ENCODE assay signal across 23 mouse cellular contexts in the genomic region with DNA sequence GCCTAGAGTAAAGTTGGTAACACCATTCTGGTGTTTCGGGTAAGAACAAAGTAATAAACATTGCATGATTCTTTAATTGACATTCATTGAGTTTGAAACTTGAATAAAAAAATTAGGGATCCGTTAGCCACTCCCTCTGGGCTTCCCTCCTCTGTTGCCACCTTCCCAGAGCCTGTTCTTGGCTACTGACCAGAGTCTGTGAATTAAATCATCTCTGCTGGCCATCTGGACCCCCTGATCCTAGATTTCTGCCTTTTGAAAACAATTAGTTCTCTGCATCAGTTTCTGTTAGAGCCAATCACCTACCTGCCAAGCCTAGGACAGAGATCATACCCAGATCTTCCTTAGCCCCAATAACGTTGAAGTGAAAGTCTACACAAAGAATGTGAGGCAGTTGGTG.
DNase-seq lines count a peak whose midpoint lies in the region; ATAC-seq and TF ChIP-seq lines count a peak whose summit lies in the region.
"Had no signal": no experiment of that assay in that cellular context is flagged by ENCODE, and none has a peak within 500 bp of the region (broad histone marks: within the 10 kb centered on the region; RNA-seq: fewer than 3 reads in every experiment).

No protein-coding gene starts in this region.

- no peak overlapping the region for H3K27ac ChIP-seq in hindbrain, embryonic 16.5 days (ENCODE audit: low read depth, low read length)
- H3K27ac ChIP-seq in hindbrain, embryonic 14.5 days, result no peak overlapping the region
- H3K27ac ChIP-seq in midbrain, postnatal 0 days (ENCODE audit: low read depth, low read length), result no peak overlapping the region
- no peak overlapping the region for H3K27ac ChIP-seq in midbrain, embryonic 16.5 days (ENCODE audit: low read length)
- H3K27ac ChIP-seq: embryonic facial prominence, embryonic 12.5 days; embryonic facial prominence, embryonic 15.5 days; forebrain, embryonic 12.5 days; heart, adult 2 months; heart, embryonic 10.5 days; heart, embryonic 13.5 days; hindbrain, embryonic 12.5 days had no signal

- no peaks in the 10 kb centered on the region for H3K27me3 ChIP-seq in hindbrain, embryonic 16.5 days (replicated peaks; ENCODE audit: control insufficient read depth, insufficient read depth, low read length)
- no peaks in the 10 kb centered on the region for H3K27me3 ChIP-seq in hindbrain, embryonic 14.5 days (ENCODE audit: control insufficient read depth, insufficient read depth, low read length)
- H3K27me3 ChIP-seq in midbrain, postnatal 0 days (ENCODE audit: insufficient read depth, low read length), result no peaks in the 10 kb centered on the region
- no peaks in the 10 kb centered on the region for H3K27me3 ChIP-seq in midbrain, embryonic 16.5 days (ENCODE audit: control insufficient read depth, insufficient read depth, low read depth, low read length)
- H3K27me3 ChIP-seq: embryonic facial prominence, embryonic 12.5 days; embryonic facial prominence, embryonic 15.5 days; forebrain, embryonic 12.5 days; heart, embryonic 13.5 days; hindbrain, embryonic 12.5 days had no signal

- peak; percentile 17; the same call in 1 of the 2 replicates for ATAC-seq in hindbrain, embryonic 16.5 days
- ATAC-seq in hindbrain, embryonic 14.5 days (ENCODE audit: low FRiP score), result no peak
- no peak for ATAC-seq in midbrain, postnatal 0 days (ENCODE audit: low FRiP score)
- no peak for ATAC-seq in midbrain, embryonic 16.5 days
- ATAC-seq: activated CD4-positive, CD25-positive, alpha-beta regulatory T cell, adult 4 months; forebrain, embryonic 16.5 days; intestine, postnatal 0 days had no signal

- no peak overlapping the region for H3K4me2 ChIP-seq in hindbrain, embryonic 16.5 days (ENCODE audit: low read length)
- no peak overlapping the region for H3K4me2 ChIP-seq in hindbrain, embryonic 14.5 days (replicated peaks)
- H3K4me2 ChIP-seq in midbrain, postnatal 0 days (ENCODE audit: low read depth, low read length, poor library complexity, severe bottlenecking), result no peak overlapping the region
- H3K4me2 ChIP-seq in midbrain, embryonic 16.5 days (ENCODE audit: low read length), result no peak overlapping the region
- H3K4me2 ChIP-seq: embryonic facial prominence, embryonic 12.5 days; embryonic facial prominence, embryonic 15.5 days; forebrain, embryonic 12.5 days; heart, embryonic 13.5 days; hindbrain, embryonic 12.5 days had no signal

- WGBS in hindbrain, embryonic 16.5 days, result 80% methylated on average over 3 of the region's 3 CpGs
- 77% methylated on average over 3 of the region's 3 CpGs for WGBS in hindbrain, embryonic 14.5 days
- WGBS in midbrain, postnatal 0 days, result 72% methylated on average over 3 of the region's 3 CpGs
- 83% methylated on average over 3 of the region's 3 CpGs for WGBS in midbrain, embryonic 16.5 days

- DNase-seq in cerebellum, postnatal 10 days, result peak; percentile 50 to 56
- DNase-seq in cerebellum, adult 11-12 months, result no peak
- no peak for DNase-seq in hindbrain, embryonic 14.5 days (ENCODE audit: low spot score)
- DNase-seq in midbrain, postnatal 0 days (ENCODE audit: low spot score), result peak; percentile 18
- DNase-seq: adrenal gland, adult 8-10 months; adrenal gland, postnatal 25 days; cerebellum, adult 9-11 months; gastrocnemius, postnatal 10 days; gastrocnemius, postnatal 36 days; heart, adult 2 months; heart, postnatal 14 days; heart, postnatal 4 days had no signal

- no peaks in the 10 kb centered on the region for H3K36me3 ChIP-seq in hindbrain, embryonic 16.5 days (ENCODE audit: control insufficient read depth, insufficient read depth, low read length)
- no peaks in the 10 kb centered on the region for H3K36me3 ChIP-seq in hindbrain, embryonic 14.5 days (replicated peaks; ENCODE audit: control insufficient read depth, insufficient read depth)
- H3K36me3 ChIP-seq in midbrain, postnatal 0 days (ENCODE audit: insufficient read depth, low read length), result no peaks in the 10 kb centered on the region
- H3K36me3 ChIP-seq in midbrain, embryonic 16.5 days (ENCODE audit: control insufficient read depth, insufficient read depth, low read length), result no peaks in the 10 kb centered on the region
- H3K36me3 ChIP-seq: embryonic facial prominence, embryonic 12.5 days; embryonic facial prominence, embryonic 15.5 days; forebrain, embryonic 12.5 days; heart, embryonic 10.5 days; heart, embryonic 13.5 days; hindbrain, embryonic 12.5 days had no signal

- no peaks in the 10 kb centered on the region for H3K9me3 ChIP-seq in hindbrain, embryonic 16.5 days (ENCODE audit: control insufficient read depth, low read length)
- no peaks in the 10 kb centered on the region for H3K9me3 ChIP-seq in hindbrain, embryonic 14.5 days (ENCODE audit: control insufficient read depth, low read length)
- no peaks in the 10 kb centered on the region for H3K9me3 ChIP-seq in midbrain, postnatal 0 days (ENCODE audit: low read length)
- H3K9me3 ChIP-seq in midbrain, embryonic 16.5 days (replicated peaks; ENCODE audit: control insufficient read depth, low read length, poor library complexity, severe bottlenecking), result no peaks in the 10 kb centered on the region
- H3K9me3 ChIP-seq: embryonic facial prominence, embryonic 12.5 days; embryonic facial prominence, embryonic 15.5 days; forebrain, embryonic 12.5 days; heart, embryonic 10.5 days; heart, embryonic 13.5 days; hindbrain, embryonic 12.5 days had no signal

- no peaks in the 10 kb centered on the region for H3K4me1 ChIP-seq in hindbrain, embryonic 16.5 days (ENCODE audit: control insufficient read depth, insufficient read depth, low read depth, low read length)
- H3K4me1 ChIP-seq in hindbrain, embryonic 14.5 days (replicated peaks; ENCODE audit: control insufficient read depth, insufficient read depth, low read length), result peaks cover 7% of the 10 kb centered on the region; the same call in 1 of the 2 replicates
- H3K4me1 ChIP-seq in midbrain, postnatal 0 days (ENCODE audit: insufficient read depth, low read length), result no peaks in the 10 kb centered on the region
- H3K4me1 ChIP-seq in midbrain, embryonic 16.5 days (ENCODE audit: control insufficient read depth, insufficient read depth, low read length), result no peaks in the 10 kb centered on the region
- H3K4me1 ChIP-seq: embryonic facial prominence, embryonic 12.5 days; embryonic facial prominence, embryonic 15.5 days; forebrain, embryonic 12.5 days; heart, embryonic 10.5 days; heart, embryonic 13.5 days had no signal

- no peak for TF ChIP-seq CTCF in midbrain, postnatal 0 days (IDR thresholded peaks at IDR 0.05)

- no peak overlapping the region for H3K9ac ChIP-seq in hindbrain, embryonic 16.5 days (ENCODE audit: low read depth, low read length)
- H3K9ac ChIP-seq in hindbrain, embryonic 14.5 days, result no peak overlapping the region
- H3K9ac ChIP-seq in midbrain, postnatal 0 days (replicated peaks; ENCODE audit: low read length, poor library complexity, severe bottlenecking), result no peak overlapping the region
- H3K9ac ChIP-seq in midbrain, embryonic 16.5 days (ENCODE audit: low read depth, low read length), result no peak overlapping the region
- H3K9ac ChIP-seq: embryonic facial prominence, embryonic 12.5 days; embryonic facial prominence, embryonic 15.5 days; forebrain, embryonic 12.5 days; heart, embryonic 13.5 days; hindbrain, embryonic 12.5 days had no signal

- no peak overlapping the region for H3K4me3 ChIP-seq in hindbrain, embryonic 16.5 days (ENCODE audit: low read length)
- H3K4me3 ChIP-seq in hindbrain, embryonic 14.5 days (replicated peaks; ENCODE audit: low read length), result no peak overlapping the region
- no peak overlapping the region for H3K4me3 ChIP-seq in midbrain, postnatal 0 days (ENCODE audit: low read depth, low read length)
- no peak overlapping the region for H3K4me3 ChIP-seq in midbrain, embryonic 16.5 days (ENCODE audit: low read depth, low read length)
- H3K4me3 ChIP-seq: embryonic facial prominence, embryonic 12.5 days; embryonic facial prominence, embryonic 15.5 days; forebrain, embryonic 12.5 days; heart, adult 2 months; heart, embryonic 10.5 days; heart, embryonic 13.5 days; hindbrain, embryonic 12.5 days had no signal

Comparison
In these comparisons a context has a peak if more than half of its experiments do, and no peak if none do; other contexts are left out.
1. DNase-seq: peak in cerebellum, postnatal 10 days (2 of 2) and midbrain, postnatal 0 days (single experiment); none in cerebellum, adult 11-12 months (single experiment) and hindbrain, embryonic 14.5 days (single experiment).